In genomic region chr15:27430241-27430640, GRCm38 (mm10) we compare ENCODE assay signal across 27 mouse cellular contexts.
"Had no signal": no experiment of that assay in that cellular context is flagged by ENCODE, and none has a peak within 500 bp of the region (broad histone marks: within the 10 kb centered on the region; RNA-seq: fewer than 3 reads in every experiment).

No protein-coding gene starts in this region.

- H3K4me2 ChIP-seq: heart, embryonic 11.5 days; heart, embryonic 13.5 days; heart, embryonic 15.5 days; hindbrain, embryonic 12.5 days; hindbrain, embryonic 14.5 days; liver, embryonic 11.5 days; liver, embryonic 13.5 days; liver, embryonic 15.5 days had no signal

- H3K4me1 ChIP-seq: heart, embryonic 13.5 days; heart, embryonic 15.5 days; hindbrain, embryonic 10.5 days; hindbrain, embryonic 12.5 days; liver, embryonic 13.5 days had no signal

- H3K9ac ChIP-seq: forebrain, postnatal 0 days; heart, embryonic 13.5 days; heart, embryonic 15.5 days; hindbrain, embryonic 12.5 days; hindbrain, embryonic 14.5 days; liver, embryonic 13.5 days; liver, embryonic 15.5 days; liver, postnatal 0 days had no signal

- H3K4me3 ChIP-seq: gastrocnemius, adult 2 months; heart, adult 2 months; heart, embryonic 13.5 days; heart, embryonic 15.5 days; hindbrain, embryonic 10.5 days; hindbrain, embryonic 12.5 days; left cerebral cortex, adult 2 months; liver, embryonic 13.5 days; liver, embryonic 15.5 days had no signal

- DNase-seq: forebrain, postnatal 0 days; gastrocnemius, adult 2 months; gastrocnemius, postnatal 10 days; gastrocnemius, postnatal 25 days; heart, adult 2 months; heart, postnatal 4 days; kidney, adult 18-20 months; kidney, adult 8-10 months; kidney, postnatal 10 days; kidney, postnatal 25 days; kidney, postnatal 4 days; layer of hippocampus, adult 9-11 months; liver; liver, embryonic 13.5 days; liver, postnatal 0 days had no signal

- H3K27ac ChIP-seq: gastrocnemius, adult 2 months; heart, adult 2 months; heart, embryonic 13.5 days; heart, embryonic 15.5 days; hindbrain, embryonic 10.5 days; hindbrain, embryonic 12.5 days; hindbrain, embryonic 14.5 days; left cerebral cortex, adult 2 months; liver, embryonic 13.5 days; liver, embryonic 15.5 days had no signal

- H3K36me3 ChIP-seq: heart, embryonic 13.5 days; heart, embryonic 15.5 days; hindbrain, embryonic 10.5 days; hindbrain, embryonic 12.5 days; liver, embryonic 13.5 days; liver, embryonic 15.5 days had no signal

- H3K9me3 ChIP-seq: heart, embryonic 15.5 days; hindbrain, embryonic 10.5 days; hindbrain, embryonic 12.5 days; liver, embryonic 13.5 days; liver, embryonic 15.5 days had no signal

- H3K27me3 ChIP-seq: heart, embryonic 13.5 days; heart, embryonic 15.5 days; hindbrain, embryonic 12.5 days; liver, embryonic 13.5 days; liver, embryonic 15.5 days had no signal

- ATAC-seq: forebrain, postnatal 0 days; hindbrain, embryonic 16.5 days; inflammation-experienced regulatory T-cells, adult 6 months; intestine, embryonic 16.5 days; liver, postnatal 0 days had no signal
